Mouse (Mus musculus) lung, adult 2 months (tissue): ENCODE data around the gene Smim15.

Source experiments
- CTCF ChIP-seq: fragments of 200-500 bp; IDR thresholded peaks from 2 replicates; pipeline ENCODE4 v1.5.1; 2011; ENCODE audit warnings: mild to moderate bottlenecking, low read length, control low read depth; ENCODE audit not compliant: insufficient read depth
- POLR2A ChIP-seq: fragments of 200-500 bp; IDR thresholded peaks from 2 replicates; pipeline ENCODE4 v1.6.1; 2011; ENCODE audit warnings: low read depth, mild to moderate bottlenecking, control low read depth, low read length, borderline replicate concordance; ENCODE audit errors: extremely low read depth

GRCm38 (mm10) chr13:108066021-108066420, 21.8 kb downstream of the Smim15 start:
- TF ChIP-seq CTCF (no peak), POLR2A (no peak)
